Mouse (Mus musculus): ENCODE results near the gene Rgl1. TPM values are rescaled to one million over a fixed set of nuclear protein-coding genes. Genes with fewer than 3 reads are reported as not detected.

Rgl1 gene
- polyA plus RNA-seq, 1 experiment from 2014 or later: 48.3 TPM

DNA sequence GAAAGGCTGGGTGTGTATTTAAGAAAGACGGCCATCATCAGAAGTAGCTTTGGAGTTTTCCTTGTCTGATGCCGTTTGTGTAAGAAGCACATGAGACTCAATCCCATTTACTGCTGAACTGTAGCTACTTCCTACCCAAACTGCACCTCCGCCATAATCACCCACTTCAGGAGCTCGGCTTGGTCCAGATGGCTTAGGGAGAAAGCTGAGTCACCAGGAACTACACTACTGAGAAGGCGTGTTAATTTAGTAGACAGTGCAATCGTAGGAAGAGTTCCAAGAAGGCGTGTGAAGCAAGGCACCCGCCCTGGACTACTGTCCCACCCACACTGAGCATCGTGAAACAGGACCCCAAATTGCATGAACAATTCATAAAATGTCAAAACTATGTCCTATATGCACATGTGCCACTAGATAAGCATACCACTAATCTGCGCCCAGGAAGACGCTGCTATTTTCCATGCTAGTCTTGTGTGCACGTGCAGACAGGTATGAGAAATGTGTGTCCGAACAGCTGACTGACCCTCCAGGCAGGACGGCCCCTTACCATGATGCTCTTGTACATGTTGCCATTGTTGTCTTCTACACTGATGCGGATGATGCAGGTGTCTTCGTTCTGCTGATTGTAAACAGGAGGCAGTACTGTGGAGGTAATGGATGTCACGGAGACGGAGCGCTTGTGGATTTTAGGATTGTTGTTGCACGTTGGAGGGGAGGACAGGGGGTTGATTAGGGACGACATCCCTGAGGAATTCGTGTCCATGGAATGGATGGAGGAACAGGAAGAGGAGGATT lies 241.9 kb downstream of the Rgl1 start:
- WGBS: 76% methylated on average over 22 of the region's 22 CpGs
- Histone ChIP-seq H3K4me2 (ENCODE audit: low read depth, low read length) (no peak overlapping the region), H3K4me1 (ENCODE audit: control insufficient read depth, insufficient read depth, low read length) (no peaks in the 10 kb centered on the region), H3K27me3 (ENCODE audit: control insufficient read depth, insufficient read depth, low read length) (no peaks in the 10 kb centered on the region), H3K36me3 (ENCODE audit: control insufficient read depth, insufficient read depth, low read length) (peaks cover 5% of the 10 kb centered on the region; the same call in 1 of the 2 replicates), H3K9me3 (replicated peaks; ENCODE audit: control insufficient read depth, low read length) (no peaks in the 10 kb centered on the region), H3K9ac (ENCODE audit: low read length) (no peak overlapping the region), H3K4me3 (replicated peaks; ENCODE audit: low read length) (no peak overlapping the region), H3K27ac (ENCODE audit: low read length) (no peak overlapping the region)
- no peak for ATAC-seq (ENCODE audit: insufficient read depth, low FRiP score)

- no peak for ATAC-seq (ENCODE audit: insufficient read depth, low FRiP score)
- H3K9ac ChIP-seq (ENCODE audit: low read length): no peak overlapping the region
- no peaks in the 10 kb centered on the region for H3K4me1 ChIP-seq (ENCODE audit: control insufficient read depth, insufficient read depth, low read length)
- peaks cover 9% of the 10 kb centered on the region; the same call in 1 of the 2 replicates for H3K36me3 ChIP-seq (ENCODE audit: control insufficient read depth, insufficient read depth, low read length)
- no peak overlapping the region for H3K27ac ChIP-seq (ENCODE audit: low read length)
- H3K27me3 ChIP-seq (ENCODE audit: control insufficient read depth, insufficient read depth, low read length): no peaks in the 10 kb centered on the region
- no peak overlapping the region for H3K4me2 ChIP-seq (ENCODE audit: low read depth, low read length)
- WGBS: 56% methylated on average over 11 of the region's 11 CpGs
- no peaks in the 10 kb centered on the region for H3K9me3 ChIP-seq (replicated peaks; ENCODE audit: control insufficient read depth, low read length)
- no peak overlapping the region for H3K4me3 ChIP-seq (replicated peaks; ENCODE audit: low read length)
Measured at GRCm38 (mm10) chr1:152523292-152523691, 242.9 kb downstream of the Rgl1 start.

GRCm38 (mm10) chr1:152522226-152522625 lies 243.9 kb downstream of the Rgl1 start:
- Histone ChIP-seq H3K36me3 (ENCODE audit: control insufficient read depth, insufficient read depth, low read length) (peaks cover 9% of the 10 kb centered on the region; the same call in 1 of the 2 replicates), H3K9ac (ENCODE audit: low read length) (no peak overlapping the region), H3K27ac (ENCODE audit: low read length) (no peak overlapping the region), H3K4me1 (ENCODE audit: control insufficient read depth, insufficient read depth, low read length) (no peaks in the 10 kb centered on the region), H3K4me2 (ENCODE audit: low read depth, low read length) (no peak overlapping the region), H3K4me3 (replicated peaks; ENCODE audit: low read length) (no peak overlapping the region), H3K27me3 (ENCODE audit: control insufficient read depth, insufficient read depth, low read length) (no peaks in the 10 kb centered on the region), H3K9me3 (replicated peaks; ENCODE audit: control insufficient read depth, low read length) (no peaks in the 10 kb centered on the region)
- WGBS: 86% methylated on average over 3 of the region's 3 CpGs
- ATAC-seq (ENCODE audit: insufficient read depth, low FRiP score): no peak

DNA sequence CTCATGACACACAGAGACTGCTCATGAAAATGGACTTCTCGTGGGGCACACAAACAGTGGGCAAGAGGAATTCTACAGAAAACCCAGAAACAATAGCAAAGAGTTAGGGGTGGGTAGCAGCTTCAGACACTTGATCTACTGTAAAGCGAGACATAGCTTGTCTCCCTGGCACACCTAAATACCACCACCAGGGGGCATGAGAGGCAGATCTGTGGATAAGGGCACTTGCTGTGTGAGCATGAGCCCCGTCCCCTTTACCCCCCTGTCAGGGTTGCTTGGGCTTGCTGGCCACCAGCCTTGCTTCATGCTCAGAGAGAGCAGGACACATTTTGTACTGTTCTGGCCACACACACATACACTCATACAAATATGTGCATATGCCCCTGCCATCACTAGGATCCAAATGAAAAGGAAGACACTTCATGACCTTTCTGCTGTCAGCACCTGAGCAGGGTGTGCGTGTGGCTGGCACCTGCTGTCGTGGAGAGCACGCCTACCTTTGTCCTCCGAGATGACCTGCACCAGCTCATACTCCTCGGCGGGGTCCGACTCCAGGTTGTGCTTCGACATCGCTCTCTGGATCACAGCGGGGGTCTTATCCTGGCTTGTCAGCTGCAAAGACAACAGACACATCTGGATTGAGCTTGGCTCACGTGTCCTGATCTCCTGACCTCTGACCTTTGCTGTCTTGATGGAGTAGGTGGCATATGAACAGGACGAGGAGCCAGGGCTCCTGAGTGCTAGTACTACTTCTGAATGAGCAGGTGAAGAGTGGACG lies 245.2 kb downstream of the Rgl1 start:
- Histone ChIP-seq H3K9ac (ENCODE audit: low read length) (no peak overlapping the region), H3K27ac (ENCODE audit: low read length) (no peak overlapping the region), H3K4me2 (ENCODE audit: low read depth, low read length) (no peak overlapping the region), H3K9me3 (replicated peaks; ENCODE audit: control insufficient read depth, low read length) (no peaks in the 10 kb centered on the region), H3K4me3 (replicated peaks; ENCODE audit: low read length) (no peak overlapping the region), H3K27me3 (ENCODE audit: control insufficient read depth, insufficient read depth, low read length) (no peaks in the 10 kb centered on the region), H3K36me3 (ENCODE audit: control insufficient read depth, insufficient read depth, low read length) (peaks cover 9% of the 10 kb centered on the region; the same call in 1 of the 2 replicates), H3K4me1 (ENCODE audit: control insufficient read depth, insufficient read depth, low read length) (no peaks in the 10 kb centered on the region)
- no peak for ATAC-seq (ENCODE audit: insufficient read depth, low FRiP score)
- WGBS: 77% methylated on average over 16 of the region's 16 CpGs

GRCm38 (mm10) chr1:152518971-152519370 lies 247.2 kb downstream of the Rgl1 start:
- peaks cover 3% of the 10 kb centered on the region; the same call in 1 of the 2 replicates for H3K4me1 ChIP-seq (ENCODE audit: control insufficient read depth, insufficient read depth, low read length)
- no peak for ATAC-seq (ENCODE audit: insufficient read depth, low FRiP score)
- H3K4me3 ChIP-seq (replicated peaks; ENCODE audit: low read length): no peak overlapping the region
- H3K4me2 ChIP-seq (ENCODE audit: low read depth, low read length): no peak overlapping the region
- WGBS: 87% methylated on average over 8 of the region's 8 CpGs
- no peak overlapping the region for H3K9ac ChIP-seq (ENCODE audit: low read length)
- no peaks in the 10 kb centered on the region for H3K9me3 ChIP-seq (replicated peaks; ENCODE audit: control insufficient read depth, low read length)
- H3K27ac ChIP-seq (ENCODE audit: low read length): no peak overlapping the region
- H3K27me3 ChIP-seq (ENCODE audit: control insufficient read depth, insufficient read depth, low read length): no peaks in the 10 kb centered on the region
- H3K36me3 ChIP-seq (ENCODE audit: control insufficient read depth, insufficient read depth, low read length): peaks cover 9% of the 10 kb centered on the region; the same call in 1 of the 2 replicates

DNA sequence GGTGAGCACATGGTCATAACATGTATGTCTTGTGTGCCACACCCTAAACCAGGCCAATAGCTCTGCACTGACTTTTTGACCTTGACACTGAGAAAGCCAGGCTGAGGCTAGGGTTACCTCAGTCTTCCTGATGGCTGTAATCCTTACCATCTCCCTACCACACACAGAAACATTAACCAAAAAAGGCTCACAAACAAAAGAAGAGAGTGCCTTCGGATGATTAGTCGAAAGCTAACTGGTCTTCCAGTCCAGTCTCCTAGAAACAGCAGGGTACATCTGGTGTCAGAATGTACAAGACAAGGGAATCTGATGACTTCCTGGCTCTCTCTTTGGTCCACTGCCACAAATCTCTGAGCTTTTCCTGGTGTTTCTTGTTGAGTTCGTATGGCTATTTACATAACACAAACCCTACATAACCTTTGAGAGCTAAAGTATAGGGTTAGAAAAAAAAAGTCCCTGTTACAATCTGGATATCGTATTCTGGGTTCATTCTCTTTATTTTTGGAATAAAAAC lies 249.0 kb downstream of the Rgl1 start:
- Histone ChIP-seq H3K4me2 (ENCODE audit: low read depth, low read length) (no peak overlapping the region), H3K27me3 (ENCODE audit: control insufficient read depth, insufficient read depth, low read length) (no peaks in the 10 kb centered on the region), H3K27ac (ENCODE audit: low read length) (no peak overlapping the region), H3K9ac (ENCODE audit: low read length) (no peak overlapping the region), H3K36me3 (ENCODE audit: control insufficient read depth, insufficient read depth, low read length) (peaks cover 9% of the 10 kb centered on the region; the same call in 1 of the 2 replicates), H3K9me3 (replicated peaks; ENCODE audit: control insufficient read depth, low read length) (no peaks in the 10 kb centered on the region), H3K4me1 (ENCODE audit: control insufficient read depth, insufficient read depth, low read length) (peaks cover 4% of the 10 kb centered on the region; the same call in 1 of the 2 replicates), H3K4me3 (replicated peaks; ENCODE audit: low read length) (no peak overlapping the region)
- ATAC-seq (ENCODE audit: insufficient read depth, low FRiP score): no peak
- 51% methylated on average over 4 of the region's 4 CpGs for WGBS

DNA sequence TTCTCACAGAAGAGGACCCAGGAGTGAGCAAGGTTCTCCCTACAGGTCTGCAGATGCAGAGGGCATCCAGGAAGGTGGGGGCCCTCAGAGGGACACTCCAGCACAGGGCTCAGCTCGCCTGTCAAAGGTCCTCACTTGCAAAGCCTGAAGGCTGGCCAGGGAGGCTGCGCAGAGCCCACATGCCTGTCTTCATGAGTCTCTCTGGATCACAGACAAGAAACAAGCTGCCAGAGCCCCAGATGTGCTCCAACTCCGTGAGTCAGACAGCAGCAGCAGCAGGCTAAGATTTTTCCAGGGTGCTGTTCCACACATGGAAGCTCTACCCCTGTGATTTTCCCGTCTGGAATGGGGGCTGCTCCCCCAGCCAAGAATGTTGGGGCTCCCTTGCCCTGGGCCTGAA lies 251.9 kb downstream of the Rgl1 start:
- no peaks in the 10 kb centered on the region for H3K27me3 ChIP-seq (ENCODE audit: control insufficient read depth, insufficient read depth, low read length)
- peaks cover 4% of the 10 kb centered on the region; the same call in 1 of the 2 replicates for H3K4me1 ChIP-seq (ENCODE audit: control insufficient read depth, insufficient read depth, low read length)
- no peak overlapping the region; the same call in 1 of the 2 replicates for H3K9ac ChIP-seq (ENCODE audit: low read length)
- no peak overlapping the region for H3K4me3 ChIP-seq (replicated peaks; ENCODE audit: low read length)
- H3K4me2 ChIP-seq (ENCODE audit: low read depth, low read length): no peak overlapping the region
- 54% methylated on average over 4 of the region's 4 CpGs for WGBS
- ATAC-seq (ENCODE audit: insufficient read depth, low FRiP score): peak; percentile 10; the same call in 1 of the 2 replicates
- 0 out of 2 replicates have a peak, but pooled peaks cover 4% of the 10 kb centered on the region for H3K36me3 ChIP-seq (ENCODE audit: control insufficient read depth, insufficient read depth, low read length)
- peak overlapping the region; percentile 59; the same call in 1 of the 2 replicates for H3K27ac ChIP-seq (ENCODE audit: low read length)
- no peaks in the 10 kb centered on the region for H3K9me3 ChIP-seq (replicated peaks; ENCODE audit: control insufficient read depth, low read length)

GRCm38 (mm10) chr1:152511237-152511636 lies 254.9 kb downstream of the Rgl1 start:
- ATAC-seq (ENCODE audit: insufficient read depth, low FRiP score): no peak
- H3K27me3 ChIP-seq (ENCODE audit: control insufficient read depth, insufficient read depth, low read length): no peaks in the 10 kb centered on the region
- H3K9me3 ChIP-seq (replicated peaks; ENCODE audit: control insufficient read depth, low read length): no peaks in the 10 kb centered on the region
- no peak overlapping the region for H3K9ac ChIP-seq (ENCODE audit: low read length)
- no peaks in the 10 kb centered on the region for H3K36me3 ChIP-seq (ENCODE audit: control insufficient read depth, insufficient read depth, low read length)
- no peak overlapping the region for H3K4me3 ChIP-seq (replicated peaks; ENCODE audit: low read length)
- no peak overlapping the region for H3K4me2 ChIP-seq (ENCODE audit: low read depth, low read length)
- H3K27ac ChIP-seq (ENCODE audit: low read length): no peak overlapping the region
- H3K4me1 ChIP-seq (ENCODE audit: control insufficient read depth, insufficient read depth, low read length): peaks cover 4% of the 10 kb centered on the region; the same call in 1 of the 2 replicates
- WGBS: 74% methylated on average over 4 of the region's 4 CpGs

Measured in stomach, embryonic 16.5 days (tissue).